Mouse (Mus musculus) c-Kit-positive CD71-positive TER-119-negative erythroid progenitor cells, embryonic 14.5 days (primary cell): ENCODE data around the gene Klrd1.
A peak's percentile ranks its signal among the peaks of the same experiment; 100 is the strongest.
"Not testable (repeated sequence)": the region's sequence is repeated elsewhere in the genome, so short reads cannot be mapped to it uniquely, and the experiment has no call there.

ENCODE experiments used
- DNase-seq: peaks from one replicate; pipeline ENCODE4 v3.0.0-alpha.2; 2013; ENCODE audit warnings: low read depth

Gene Klrd1

DNA sequence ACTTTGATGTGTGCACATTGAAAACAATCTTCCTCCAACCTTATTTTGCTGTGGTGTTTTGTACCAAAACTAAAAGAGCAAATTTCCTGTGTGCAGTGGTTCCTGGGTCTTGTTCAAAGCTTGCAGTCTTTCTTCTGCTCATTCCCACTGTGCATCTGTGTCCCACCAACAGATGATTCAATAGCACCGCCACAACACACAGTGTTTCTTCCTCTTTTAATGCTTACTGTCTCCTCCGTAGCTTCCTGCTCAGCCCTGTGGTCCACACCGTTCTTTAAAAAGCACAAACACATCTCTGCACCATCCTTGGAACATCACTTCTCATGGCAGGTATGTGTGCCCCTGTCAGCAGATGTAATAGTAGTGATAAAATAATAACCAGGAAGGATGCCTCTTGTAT, at the start of gene Klrd1:
TSS of gene Klrd1 (plus strand) at position 275 of the 400 bp plus-strand sequence.
- no peak for DNase-seq

DNA sequence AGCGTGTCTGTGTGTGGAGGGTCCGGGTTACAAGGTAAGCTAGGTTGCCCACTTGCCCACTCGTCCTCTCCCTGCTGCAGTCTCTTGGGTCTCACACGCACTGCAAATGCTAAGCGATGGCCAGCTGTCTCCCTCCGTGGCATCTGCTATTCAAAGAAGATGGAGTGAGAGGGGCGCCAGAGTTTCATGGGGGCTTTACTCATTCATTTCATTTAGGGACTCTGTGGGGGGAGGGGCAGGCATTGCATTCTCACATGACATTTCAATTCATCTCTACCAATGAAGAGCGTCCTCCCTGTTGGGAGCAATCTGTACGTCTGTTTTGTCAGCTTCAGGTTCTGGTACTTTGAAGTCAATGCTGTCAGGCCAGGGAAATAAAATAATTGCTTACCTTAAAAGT, 49.7 kb upstream of the Klrd1 start:
- no peak for DNase-seq

DNA sequence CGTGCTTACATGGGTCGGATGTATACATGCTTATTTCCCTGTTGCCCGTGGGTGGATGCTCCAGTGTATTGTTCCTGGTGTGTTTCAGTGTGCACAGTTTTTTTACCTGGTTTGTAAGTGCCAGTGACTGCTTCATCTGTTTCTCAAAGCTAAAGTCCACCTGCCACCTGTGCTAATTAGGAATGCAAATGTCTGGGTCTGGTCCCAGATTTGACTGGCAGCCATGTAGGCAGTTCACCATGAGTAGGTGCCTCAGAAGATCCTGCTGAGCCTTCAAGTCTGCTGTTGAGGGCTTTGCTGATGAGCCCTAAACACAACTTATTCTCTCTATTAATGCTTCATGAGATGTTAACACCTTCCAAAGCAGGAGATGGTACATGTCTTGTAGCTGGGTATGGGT, 49.0 kb upstream of the Klrd1 start:
- DNase-seq: no peak

DNA sequence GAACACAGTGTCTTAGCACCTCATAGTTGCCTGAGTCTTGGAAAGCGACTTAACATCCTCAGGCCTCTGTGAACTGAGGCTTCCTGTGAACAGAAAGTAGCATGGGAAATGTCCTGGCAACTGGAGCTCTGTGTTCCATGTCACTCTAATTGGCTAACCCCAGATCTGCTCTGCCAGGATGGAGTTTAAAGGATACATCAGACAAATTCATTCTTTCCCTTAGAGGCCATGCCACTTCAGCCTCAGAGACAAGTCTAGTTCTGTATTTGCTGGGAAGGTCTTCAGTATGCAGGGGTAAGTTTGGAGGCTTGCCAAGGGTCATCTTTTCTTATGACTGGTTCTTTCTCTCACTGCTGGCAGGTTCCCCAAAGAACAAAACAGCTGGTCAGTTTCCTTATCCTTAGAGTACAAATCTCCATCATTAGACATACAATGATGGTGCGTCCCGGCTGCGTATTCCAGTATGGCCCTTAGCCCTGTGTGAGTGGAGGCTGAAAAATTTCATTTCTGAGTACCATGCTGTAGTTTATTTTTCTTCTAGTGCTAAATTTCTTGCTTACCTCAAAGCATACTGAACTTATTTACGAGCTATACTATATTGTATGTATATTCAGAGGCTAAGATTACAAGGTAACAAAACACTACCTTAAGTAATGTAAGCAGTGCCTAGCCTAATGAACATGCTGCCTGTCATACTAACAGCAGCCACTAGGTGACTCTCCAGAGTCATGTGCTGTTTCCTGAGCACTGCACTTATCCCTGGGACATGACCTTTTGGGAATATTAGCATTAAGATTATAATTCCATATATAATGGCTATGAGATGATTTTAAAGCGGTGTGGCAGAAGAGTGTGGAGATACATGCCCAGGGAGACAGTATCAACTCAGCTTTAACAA, 47.6 kb upstream of the Klrd1 start:
- peak; percentile 56 for DNase-seq

DNA sequence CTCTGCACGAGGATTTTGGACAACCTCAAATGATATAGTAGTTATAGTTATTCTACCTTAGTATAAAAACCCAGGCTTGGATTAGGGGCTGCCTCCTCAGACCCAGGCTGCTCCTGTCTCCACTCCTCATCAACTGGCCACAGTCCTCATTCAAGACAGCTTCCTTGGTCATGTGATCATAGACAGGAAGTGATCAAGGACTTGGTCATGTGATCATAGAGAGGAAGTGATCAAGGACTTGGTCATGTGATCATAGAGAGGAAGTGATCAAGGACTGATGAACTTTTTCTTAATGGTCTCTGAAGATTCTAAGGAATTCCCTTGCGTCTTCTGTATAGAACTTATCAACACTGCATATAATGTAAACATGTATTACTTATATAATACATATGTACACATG, 44.3 kb upstream of the Klrd1 start:
- DNase-seq: no peak

DNA sequence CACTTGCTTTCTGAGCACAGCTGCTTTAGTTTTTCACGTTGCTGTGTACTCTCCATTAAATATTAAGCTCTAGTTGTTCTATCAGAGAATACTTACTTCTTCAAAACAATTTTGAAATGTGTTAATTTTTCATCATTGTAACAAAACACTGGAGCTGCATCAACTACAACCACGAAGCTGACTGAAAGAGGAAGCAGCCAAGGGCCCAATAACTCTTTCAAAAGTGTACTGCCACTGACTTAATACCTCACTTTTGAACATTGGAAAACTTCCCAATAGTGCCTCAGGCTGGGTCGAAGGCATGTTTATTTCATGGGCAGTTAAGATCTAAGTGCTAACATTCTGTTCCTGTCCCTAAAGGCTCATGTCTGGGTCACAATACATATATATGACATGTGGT, 43.6 kb upstream of the Klrd1 start:
- DNase-seq: no peak

DNA sequence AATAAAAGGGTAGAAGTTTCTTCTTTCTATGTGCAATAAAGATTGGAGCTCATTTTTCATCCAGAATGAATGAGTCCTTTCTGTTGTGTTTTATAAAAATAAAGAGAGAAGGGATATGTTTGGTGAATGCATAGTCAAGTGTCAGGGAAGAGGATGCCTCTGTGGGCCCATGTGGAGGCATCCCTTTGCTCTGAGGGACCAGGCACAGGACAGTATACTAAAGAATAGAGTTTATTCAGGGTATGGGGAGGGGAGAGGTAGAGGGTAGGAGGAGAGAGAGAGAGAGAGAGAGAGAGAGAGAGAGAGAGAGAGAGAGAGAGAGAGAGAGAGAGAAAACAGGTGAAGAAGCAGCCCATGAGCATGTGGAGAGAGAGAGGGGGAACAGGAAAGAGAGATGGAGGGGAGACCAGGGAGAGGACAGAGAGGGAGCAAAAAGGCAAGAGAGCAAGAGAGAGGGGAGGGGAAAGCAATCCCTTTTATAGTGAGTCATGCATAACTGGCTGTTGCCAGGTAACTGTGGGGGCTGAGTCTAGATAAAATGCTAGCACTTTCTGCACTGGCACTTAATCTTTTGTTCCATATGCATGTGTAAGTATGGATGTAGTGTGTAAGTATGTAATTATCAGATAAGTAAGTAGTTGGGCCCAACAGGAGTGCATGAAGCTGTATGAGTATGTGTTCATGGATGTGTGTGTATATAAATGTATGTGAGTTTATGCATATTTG, 34.1 kb upstream of the Klrd1 start:
- peak; percentile 55 for DNase-seq

DNA sequence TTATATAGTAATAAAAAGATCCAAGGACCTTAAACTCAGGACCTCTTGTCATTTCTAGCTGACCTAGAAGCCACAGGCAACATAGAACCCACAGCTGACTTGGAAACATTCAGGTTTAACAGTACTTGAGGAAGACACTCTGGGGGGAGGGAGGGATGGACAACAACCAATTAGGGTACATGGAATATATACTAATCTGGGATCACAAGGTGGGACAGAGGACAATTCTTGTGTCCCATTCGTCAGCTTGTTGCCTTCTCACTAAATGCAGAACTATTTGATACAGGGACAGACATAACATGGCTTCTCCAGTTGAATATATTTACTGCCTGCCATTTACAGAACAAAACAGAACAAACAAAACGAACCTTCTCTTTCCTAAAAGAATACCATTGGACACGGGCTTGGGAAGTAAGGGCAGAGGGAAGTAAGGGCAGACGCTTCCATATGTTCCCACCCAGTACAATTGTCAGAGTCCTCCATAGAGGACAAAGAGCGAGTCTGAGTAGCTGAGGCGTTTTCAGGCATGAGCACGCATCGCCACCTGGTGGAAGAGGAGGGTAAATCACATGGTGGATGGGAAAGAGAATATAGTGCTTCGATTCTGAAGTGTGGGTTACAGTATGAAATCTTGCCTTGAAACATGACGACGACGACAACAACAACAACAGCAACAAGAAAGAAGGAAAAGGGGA, 32.5 kb upstream of the Klrd1 start:
- peak; percentile 76 for DNase-seq

DNA sequence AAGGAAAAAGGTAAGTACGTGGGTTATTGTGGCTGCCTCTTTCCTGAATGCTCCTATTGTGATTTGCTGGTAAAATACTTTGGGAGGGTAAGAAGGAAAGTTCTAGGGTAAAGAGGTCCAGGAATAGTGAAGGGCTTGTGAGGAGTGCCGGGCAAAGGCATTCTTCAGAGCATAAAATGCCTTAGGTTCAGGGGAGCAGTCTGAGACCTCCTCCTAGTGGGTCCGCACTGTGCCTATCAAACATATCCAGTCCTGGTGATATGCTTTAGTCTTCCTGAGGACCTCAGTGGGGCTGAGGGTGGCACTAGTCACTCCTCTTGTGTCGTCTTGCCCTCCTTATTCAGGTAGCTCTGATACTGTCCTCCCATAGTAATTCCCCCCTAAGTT, 31.9 kb upstream of the Klrd1 start:
- DNase-seq: no peak

DNA sequence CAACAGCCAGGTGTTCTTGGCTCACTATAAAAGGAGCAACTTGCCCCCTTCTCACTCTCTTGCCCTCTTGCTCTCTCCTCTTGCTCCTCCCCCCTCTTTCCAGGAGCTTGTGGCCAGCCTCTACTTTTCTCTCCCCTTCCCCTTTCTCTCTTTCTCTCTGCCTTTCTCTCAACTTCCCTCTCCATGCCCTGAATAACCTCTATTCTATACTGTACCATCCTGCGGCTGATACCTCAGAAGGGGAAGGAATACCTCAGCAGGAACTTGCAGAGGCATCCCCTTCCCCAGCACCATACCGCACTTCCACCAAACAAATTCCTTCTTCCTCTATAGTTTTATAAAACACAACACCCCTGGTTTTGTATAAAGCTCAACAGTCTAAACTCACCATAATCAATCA, 26.3 kb upstream of the Klrd1 start:
- no peak for DNase-seq

DNA sequence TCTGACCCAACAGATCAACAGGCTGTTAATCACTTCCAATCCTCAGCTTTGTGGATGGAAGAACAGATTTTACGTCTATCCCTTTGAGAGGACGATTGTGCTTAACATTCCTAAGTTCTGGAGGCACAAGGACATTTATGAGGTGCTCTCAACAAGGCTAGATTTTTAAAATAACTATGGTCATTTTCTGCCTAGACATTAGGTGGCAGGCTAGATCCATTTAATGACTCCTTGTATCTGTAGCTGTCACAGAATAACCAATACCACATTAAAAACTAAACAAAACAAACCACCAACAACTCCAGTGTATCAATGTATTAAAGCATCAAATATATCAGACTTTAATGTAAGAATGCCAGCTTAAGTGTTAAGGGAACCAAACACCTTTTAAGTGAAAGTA, 16.3 kb upstream of the Klrd1 start:
- DNase-seq: no peak

DNA sequence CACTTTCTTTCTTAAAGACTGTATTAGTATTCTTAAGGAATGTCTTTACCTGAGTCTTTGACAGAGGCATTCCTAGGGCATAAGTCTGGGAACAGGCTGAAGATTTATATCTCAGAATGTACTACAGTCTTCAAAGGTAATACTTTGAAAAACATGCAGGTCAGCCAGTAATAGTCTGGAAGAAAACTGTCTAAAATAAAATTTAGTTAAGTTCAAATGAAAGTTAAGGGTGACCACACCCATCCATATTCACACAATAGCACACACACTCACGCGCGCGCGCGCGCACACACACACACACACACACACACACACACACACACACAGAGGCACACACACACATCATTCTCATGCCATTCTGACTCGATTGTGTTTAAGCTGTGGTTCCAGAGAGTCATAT, 14.0 kb upstream of the Klrd1 start, which contains the start of gene Klre1:
TSS of gene Klre1 (plus strand) at position 301 of the 400 bp plus-strand sequence.
- no peak for DNase-seq

DNA sequence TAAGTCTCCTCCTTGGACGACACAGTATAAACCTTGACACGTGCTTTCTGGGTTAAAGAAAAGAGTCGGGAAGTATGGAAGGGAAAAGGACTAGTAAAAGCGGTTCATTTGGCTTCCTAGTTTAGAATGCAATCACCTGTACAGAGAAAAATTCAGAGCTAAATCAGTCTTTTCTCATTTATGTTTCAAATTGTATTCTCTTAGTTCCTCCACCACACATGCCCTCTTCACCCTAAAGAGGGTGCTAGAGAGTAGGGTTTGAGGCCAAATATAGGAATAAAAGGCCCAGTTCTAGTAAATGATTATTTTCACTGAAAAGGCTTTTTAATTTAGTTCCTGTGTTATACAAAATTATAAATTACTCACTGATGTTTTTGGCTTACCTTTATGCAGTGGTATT, 10.3 kb upstream of the Klrd1 start:
- DNase-seq: no peak

DNA sequence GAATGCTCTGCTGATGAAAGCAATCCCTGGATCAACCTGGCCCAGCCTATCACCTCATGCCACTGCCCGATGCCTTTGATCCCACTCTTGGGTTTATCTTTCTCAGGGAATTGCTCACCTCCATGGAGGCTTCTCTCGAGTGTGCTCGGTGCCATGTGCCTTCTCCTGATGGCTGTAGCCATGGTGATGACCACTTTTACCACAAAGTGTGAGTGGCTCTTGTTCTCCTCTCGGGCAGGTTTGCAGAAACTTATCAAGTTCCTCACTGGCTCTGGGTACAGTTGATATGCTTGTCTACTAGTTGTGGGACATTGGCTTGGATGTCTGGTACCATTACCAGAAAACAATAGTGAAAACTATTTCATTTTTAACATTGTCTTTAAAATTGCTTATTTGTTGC, 9.7 kb upstream of the Klrd1 start:
- no peak for DNase-seq

DNA sequence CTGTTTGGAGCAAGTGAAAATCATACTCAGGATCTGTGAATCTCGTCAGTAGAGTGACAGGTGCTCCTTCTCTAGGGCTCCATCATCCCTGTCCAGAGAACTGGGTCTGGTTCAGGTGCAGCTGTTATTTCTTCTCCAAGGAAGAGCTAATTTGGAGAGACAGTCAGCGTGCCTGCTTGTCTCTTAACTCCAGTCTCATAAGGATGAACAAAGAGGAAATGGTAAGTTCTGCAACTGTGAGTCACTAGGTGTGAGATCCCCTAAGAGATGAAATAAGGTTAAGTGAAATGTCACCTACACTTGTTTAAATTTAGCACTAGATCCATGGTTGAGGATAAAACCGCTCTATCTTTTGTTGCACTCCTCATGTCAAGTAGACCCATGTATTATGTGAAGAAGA, 8.6 kb upstream of the Klrd1 start:
- no peak for DNase-seq

DNA sequence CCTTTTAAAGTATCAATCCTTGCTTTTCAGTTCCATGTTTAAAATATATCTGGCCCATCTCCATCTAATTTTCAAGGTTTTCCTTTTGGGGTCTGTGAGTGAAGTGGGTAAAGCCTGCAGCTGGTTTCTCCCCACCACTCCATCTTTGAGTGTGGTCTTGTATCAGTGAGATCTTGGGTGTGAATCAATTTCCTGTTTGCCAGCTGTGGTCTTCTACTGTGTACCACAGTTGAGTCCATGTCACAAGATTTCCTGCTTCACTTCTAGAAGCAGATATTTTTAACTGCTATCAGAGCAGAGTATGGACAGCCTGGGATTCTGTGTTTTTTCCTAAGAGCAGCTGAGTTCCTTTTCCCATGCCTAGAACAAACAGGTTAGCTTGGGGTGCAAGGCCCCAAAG, 16.8 kb downstream of the Klrd1 start:
- DNase-seq: no peak

DNA sequence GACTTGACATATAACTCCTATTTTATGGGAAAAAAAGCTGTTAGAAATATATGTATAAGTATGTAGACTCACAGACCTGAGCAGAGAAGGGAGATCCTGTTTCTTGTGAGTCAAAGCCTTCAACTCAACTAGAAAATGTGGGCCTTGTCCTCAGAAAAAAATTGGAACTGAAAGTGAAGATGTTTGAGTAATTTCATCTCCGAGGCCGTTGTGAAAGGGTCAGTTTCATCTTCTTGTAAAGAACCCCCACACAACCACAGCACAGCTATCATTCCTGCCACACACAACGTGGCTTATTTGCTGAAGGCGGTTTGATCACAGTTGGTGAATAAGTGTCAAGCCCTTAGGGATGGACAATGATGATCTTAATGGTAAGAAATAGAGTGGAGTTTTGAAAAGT, 32.2 kb downstream of the Klrd1 start, which contains the start of gene Klrk1:
TSS of gene Klrk1 (minus strand) at position 130 of the 400 bp plus-strand sequence.
- DNase-seq: no peak

DNA sequence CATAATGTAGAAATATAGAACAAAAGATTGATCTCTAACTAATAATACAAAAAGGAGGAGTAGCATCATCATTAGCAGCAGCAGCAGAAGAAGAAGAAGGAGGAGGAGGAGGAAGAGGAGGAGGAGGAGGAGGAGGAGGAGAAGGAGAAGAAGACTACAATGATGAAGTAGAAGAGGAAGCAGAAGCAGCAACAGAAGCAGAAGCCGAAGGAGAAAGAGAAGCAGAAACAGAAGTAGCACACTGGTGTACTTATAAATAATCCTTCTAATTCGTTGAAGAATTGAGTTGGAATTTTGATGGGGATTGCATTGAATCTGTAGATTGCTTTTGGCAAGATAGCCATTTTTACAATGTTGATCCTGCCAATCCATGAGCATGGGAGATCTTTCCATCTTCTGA, 39.5 kb downstream of the Klrd1 start:
- DNase-seq: not testable (repeated sequence)

DNA sequence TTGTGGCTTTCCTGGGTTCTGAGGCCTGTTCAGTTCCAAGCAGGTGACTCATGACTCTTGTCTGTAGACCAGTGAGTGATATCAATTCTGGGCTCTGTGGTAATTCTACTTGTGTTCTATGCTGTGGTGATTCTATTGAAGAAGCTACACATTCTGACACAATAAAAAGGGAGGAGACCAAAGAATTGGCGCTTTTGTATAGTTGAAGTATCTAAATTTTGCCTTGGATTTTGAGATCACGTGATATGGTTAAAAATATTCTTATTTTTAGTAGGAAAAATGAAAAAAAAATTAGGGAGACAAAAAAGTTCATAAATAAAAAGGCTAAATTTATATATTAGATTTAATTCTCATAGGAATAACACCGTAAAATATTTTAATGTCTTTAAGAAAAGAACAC, 51.7 kb downstream of the Klrd1 start, which contains the start of gene Klrc3:
TSS of gene Klrc3 (minus strand) at position 101 of the 400 bp plus-strand sequence.
- DNase-seq: not testable (repeated sequence)

DNA sequence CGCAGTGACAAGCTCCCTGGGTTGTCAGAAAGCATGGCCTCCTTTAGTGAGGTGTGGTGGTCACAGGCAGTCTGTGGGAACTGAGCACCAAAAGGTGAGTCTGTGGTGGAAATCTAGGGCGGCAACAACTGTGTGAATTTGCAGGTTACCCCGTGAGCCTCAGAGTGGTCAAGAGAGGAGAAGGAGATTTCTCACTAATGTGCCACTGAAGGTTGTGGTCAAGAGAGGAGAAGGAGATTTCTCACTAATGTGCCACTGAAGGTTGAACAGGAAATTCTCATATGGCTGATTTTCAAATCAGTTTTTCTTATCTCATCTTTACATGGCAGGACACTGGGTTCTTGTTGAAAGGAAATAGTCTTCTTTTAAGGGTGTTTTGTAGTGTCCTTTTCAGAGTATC, 52.5 kb downstream of the Klrd1 start:
- not testable (repeated sequence) for DNase-seq
